Mouse (Mus musculus): ENCODE results near the gene Prdm16.

DNA sequence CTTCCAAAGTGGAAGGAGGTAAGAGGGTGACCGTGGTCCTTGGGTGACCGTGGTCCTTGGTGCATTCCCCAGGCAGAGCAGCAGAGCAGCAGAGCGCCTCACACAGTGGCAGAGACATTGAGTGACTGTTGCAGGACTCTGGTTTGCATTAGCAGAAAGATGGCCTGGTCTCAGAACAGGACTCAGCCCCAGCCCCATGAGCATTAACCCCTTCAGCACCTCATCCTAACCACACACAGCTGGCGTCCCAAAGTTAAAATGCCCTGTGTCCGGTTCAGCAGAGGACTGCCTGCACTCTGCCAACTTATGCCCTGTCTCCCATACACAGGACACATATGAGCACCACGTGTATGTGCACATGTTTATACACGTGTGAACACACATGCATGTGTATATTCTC lies 209.8 kb downstream of the Prdm16 start:
- TF ChIP-seq CTCF (IDR thresholded peaks at IDR 0.05; ENCODE audit: low read depth) (no peak), EP300 (IDR thresholded peaks at IDR 0.05; ENCODE audit: low read depth) (no peak)

All from liver, postnatal 0 days (tissue).